12 mouse cellular contexts compared by ENCODE assay signal in the genomic region with DNA sequence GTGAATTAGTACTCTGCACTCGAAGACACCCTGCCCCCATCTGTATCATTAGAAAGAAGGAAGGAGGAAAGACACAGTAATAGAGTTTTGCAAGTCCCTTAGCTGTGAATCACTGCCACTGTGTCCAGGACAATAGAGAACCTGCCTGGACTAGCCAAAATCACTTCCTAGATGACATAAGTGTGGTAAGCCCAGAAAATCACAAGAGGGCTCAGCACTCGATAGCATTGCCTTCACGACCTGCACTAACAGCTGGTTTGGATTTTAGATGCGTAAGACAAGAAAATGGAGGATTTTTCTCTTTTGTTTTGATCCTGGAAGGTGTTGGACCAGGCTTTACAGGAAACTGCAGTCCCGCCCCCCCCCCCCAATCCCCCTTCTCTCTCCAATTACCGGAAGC. TPM values are rescaled to one million over a fixed set of nuclear protein-coding genes. Genes with fewer than 3 reads are reported as not detected.
DNase-seq lines count a peak whose midpoint lies in the region; ATAC-seq and TF ChIP-seq lines count a peak whose summit lies in the region.
"Had no signal": no experiment of that assay in that cellular context is flagged by ENCODE, and none has a peak within 500 bp of the region (broad histone marks: within the 10 kb centered on the region; RNA-seq: fewer than 3 reads in every experiment).

No protein-coding gene starts in this region.

- no peak for ATAC-seq in midbrain, embryonic 11.5 days (ENCODE audit: low FRiP score)

- no peaks in the 10 kb centered on the region for H3K36me3 ChIP-seq in midbrain, embryonic 11.5 days (ENCODE audit: control insufficient read depth, insufficient read depth, low read length)
- H3K36me3 ChIP-seq: forebrain, embryonic 12.5 days had no signal

- intact Hi-C loops in gastrocnemius, adult 2 months (cut with DNase I), result no loop called here
- intact Hi-C loops in gastrocnemius, postnatal 14 days (cut with DNase I; ENCODE audit: low total_unique reads), result no loop called here

- H3K4me3 ChIP-seq in gastrocnemius, adult 2 months, result 0 out of 2 replicates have a peak overlapping the region, but pooled peaks have one; percentile 9
- H3K4me3 ChIP-seq in midbrain, embryonic 11.5 days (ENCODE audit: low read depth, low read length), result no peak overlapping the region
- H3K4me3 ChIP-seq: forebrain, embryonic 12.5 days; megakaryocyte, embryonic 14.5 days had no signal

- H3K9me3 ChIP-seq in midbrain, embryonic 11.5 days (ENCODE audit: control insufficient read depth, low read length), result no peaks in the 10 kb centered on the region
- H3K9me3 ChIP-seq: forebrain, embryonic 12.5 days; megakaryocyte, embryonic 14.5 days had no signal

- H3K9ac ChIP-seq in midbrain, embryonic 11.5 days (ENCODE audit: low read length), result no peak overlapping the region
- H3K9ac ChIP-seq: forebrain, embryonic 12.5 days had no signal

- WGBS in midbrain, embryonic 11.5 days, result 66% methylated on average over 6 of the region's 6 CpGs

- no peaks in the 10 kb centered on the region for H3K4me1 ChIP-seq in midbrain, embryonic 11.5 days (ENCODE audit: control insufficient read depth, insufficient read depth, low read length)

- no peak overlapping the region for H3K4me2 ChIP-seq in midbrain, embryonic 11.5 days
- H3K4me2 ChIP-seq: forebrain, embryonic 12.5 days had no signal

- peak overlapping the region; percentile 83 for H3K27ac ChIP-seq in gastrocnemius, adult 2 months
- H3K27ac ChIP-seq in midbrain, embryonic 11.5 days (ENCODE audit: low read depth, low read length), result no peak overlapping the region
- H3K27ac ChIP-seq: forebrain, embryonic 12.5 days had no signal

- no peak for DNase-seq in gastrocnemius, adult 2 months
- no peak for DNase-seq in gastrocnemius, postnatal 14 days
- DNase-seq in kidney, adult 9 months, result peak; percentile 34
- no peak for DNase-seq in kidney, adult 18-20 months
- peak; percentile 82 for DNase-seq in 416B (ENCODE audit: low read depth)
- DNase-seq in fat pad, adult 2 months (ENCODE audit: extremely low read depth, low read depth, low spot score), result peak; percentile 50
- no peak for DNase-seq in midbrain, embryonic 11.5 days (ENCODE audit: low spot score, missing footprints)
- no peak for DNase-seq in spleen, postnatal 10 days (ENCODE audit: low spot score in 2 of 2)
- DNase-seq: cerebellum, adult 11-12 months; embryo, embryonic 11 days had no signal

- TF ChIP-seq CTCF in gastrocnemius, adult 2 months (IDR thresholded peaks at IDR 0.05), result no peak

- H3K27me3 ChIP-seq in midbrain, embryonic 11.5 days (ENCODE audit: control insufficient read depth, insufficient read depth, low read length), result peaks cover 3% of the 10 kb centered on the region; the same call in 1 of the 2 replicates

RNA-seq across cellular contexts. Expression of a gene that starts 6.0 kb away (rescaled TPM):
- total RNA-seq in gastrocnemius, adult 2 months (2021), result 10 to 100 TPM; 11.7 to 14.2 TPM
- total RNA-seq in gastrocnemius, postnatal 14 days (2021), result 10 to 100 TPM; 31.7 to 32.9 TPM
- 12.2 and 13.6 TPM in 2 replicates for polyA plus RNA-seq in midbrain, embryonic 11.5 days (2014; fragmentation: Nextera tagmentation; extraction: Ambion mirVana)

Comparison
In these comparisons a context has a peak if more than half of its experiments do, and no peak if none do; other contexts are left out.
1. DNase-seq: peak in kidney, adult 9 months (single experiment), 416B (single experiment) and fat pad, adult 2 months (single experiment); none in gastrocnemius, adult 2 months (single experiment), gastrocnemius, postnatal 14 days (single experiment), kidney, adult 18-20 months (single experiment), midbrain, embryonic 11.5 days (single experiment) and spleen, postnatal 10 days (0 of 2).